Mouse (Mus musculus) liver, embryonic 11.5 days (tissue): ENCODE results near the gene Amacr. TPM values are rescaled to one million over a fixed set of nuclear protein-coding genes. Genes with fewer than 3 reads are reported as not detected.
"Not testable (repeated sequence)": the region's sequence is repeated elsewhere in the genome, so short reads cannot be mapped to it uniquely, and the experiment has no call there.

Experiments used
- ATAC-seq: fragments of 200-750 bp; cut with Nextera tagmentation; replicated peaks from 2 replicates; pipeline ENCODE4 v1.8.0; 2017; ENCODE audit warnings: moderate number of reproducible peaks, mild to moderate bottlenecking, moderate TSS enrichment, moderate library complexity; ENCODE audit not compliant: low FRiP score
- DNase-seq: peaks from one replicate; pipeline ENCODE4 v3.0.0-alpha.2; 2017; ENCODE audit warnings: low spot score
- H3K27ac ChIP-seq: fragments of 300-500 bp; sonication (generic); 2 replicates; pipeline ENCODE4 v1.5.1; 2014; ENCODE audit warnings: mild to moderate bottlenecking, low read depth, low read length, control low read depth
- H3K27me3 ChIP-seq: fragments of 300-500 bp; sonication (generic); replicated peaks from 2 replicates; pipeline ENCODE4 v1.6.1; 2014; ENCODE audit warnings: low read length, mixed read lengths; ENCODE audit not compliant: control insufficient read depth, insufficient read depth
- H3K36me3 ChIP-seq: fragments of 300-500 bp; sonication (generic); 2 replicates; pipeline ENCODE4 v1.6.1; 2014; ENCODE audit warnings: mild to moderate bottlenecking, low read length, moderate library complexity, mixed read lengths; ENCODE audit not compliant: control insufficient read depth, insufficient read depth
- H3K4me1 ChIP-seq: fragments of 300-500 bp; sonication (generic); replicated peaks from 2 replicates; pipeline ENCODE4 v1.6.1; 2014; ENCODE audit warnings: low read length, mixed read lengths; ENCODE audit not compliant: control insufficient read depth, insufficient read depth
- H3K4me2 ChIP-seq: fragments of 300-500 bp; sonication (generic); 2 replicates; pipeline ENCODE4 v1.6.1; 2014; ENCODE audit warnings: mild to moderate bottlenecking, control low read depth, moderate library complexity
- H3K4me3 ChIP-seq: fragments of 300-500 bp; sonication (generic); 2 replicates; pipeline ENCODE4 v1.5.1; 2014; ENCODE audit warnings: low read depth, low read length, control low read depth
- H3K9ac ChIP-seq: fragments of 300-500 bp; sonication (generic); 2 replicates; pipeline ENCODE4 v1.6.1; 2014; ENCODE audit warnings: low read depth, low read length, control low read depth
- H3K9me3 ChIP-seq: fragments of 300-500 bp; sonication (generic); 2 replicates; pipeline ENCODE4 v1.6.1; 2016; ENCODE audit warnings: low read length, inconsistent platforms, mixed read lengths; ENCODE audit not compliant: control insufficient read depth
- WGBS: fragments of 180-500 bp; shearing (Covaris S2); extraction: QIAGEN DNeasy Blood & Tissue Kit; methylation state at CpG from one replicate; pipeline ENCODE4 v1.1.7; 2014; 5-methylcytosine and 5-hydroxymethylcytosine counted together
- polyA plus RNA-seq: library from polyadenylated mRNA; unstranded; fragments of >200 nt; fragmentation: Nextera tagmentation; extraction: Ambion mirVana; gene quantifications from 2 replicates; pipeline ENCODE4 v1.2.1, GENCODE M21; 2014

Gene Amacr
- polyA plus RNA-seq, 1 experiment from 2014 or later, result 17.9 TPM

GRCm38 (mm10) chr15:10980712-10981111 is 844 bp upstream of the Amacr start:
- Histone ChIP-seq H3K9ac (no peak overlapping the region), H3K4me2 (peak overlapping the region; percentile 70), H3K27ac (no peak overlapping the region), H3K36me3 (no peaks in the 10 kb centered on the region), H3K27me3 (no peaks in the 10 kb centered on the region), H3K4me1 (no peaks in the 10 kb centered on the region), H3K9me3 (no peaks in the 10 kb centered on the region), H3K4me3 (no peak overlapping the region; the same call in 1 of the 2 replicates)
- no peak for DNase-seq
- no peak for ATAC-seq
- 50% methylated on average over 2 of the region's 2 CpGs for WGBS

GRCm38 (mm10) chr15:10982064-10982435 is 494 bp downstream of the Amacr start:
- DNase-seq, result no peak
- peak overlapping the region; percentile 80 for H3K9ac ChIP-seq
- no peak for ATAC-seq
- peak overlapping the region; percentile 71 for H3K4me3 ChIP-seq
- H3K9me3 ChIP-seq, result no peaks in the 10 kb centered on the region
- peaks cover 1% of the 10 kb centered on the region; the same call in 1 of the 2 replicates for H3K36me3 ChIP-seq
- no peaks in the 10 kb centered on the region for H3K4me1 ChIP-seq
- H3K27me3 ChIP-seq, result no peaks in the 10 kb centered on the region
- peak overlapping the region; percentile 77 for H3K27ac ChIP-seq
- H3K4me2 ChIP-seq, result peak overlapping the region; percentile 70
- 7% methylated on average over 6 of the region's 6 CpGs for WGBS

- Histone ChIP-seq H3K27me3 (no peaks in the 10 kb centered on the region), H3K4me3 (no peak overlapping the region), H3K4me2 (no peak overlapping the region; the same call in 1 of the 2 replicates), H3K36me3 (peaks cover 2% of the 10 kb centered on the region; the same call in 1 of the 2 replicates), H3K4me1 (no peaks in the 10 kb centered on the region), H3K27ac (no peak overlapping the region), H3K9me3 (no peaks in the 10 kb centered on the region), H3K9ac (no peak overlapping the region)
- WGBS, result 74% methylated on average over 6 of the region's 6 CpGs
- ATAC-seq, result no peak
- DNase-seq, result no peak
These were observed 4.2 kb downstream of the Amacr start for GRCm38 (mm10) chr15:10985756-10986155.

- 69% methylated on average over 2 of the region's 2 CpGs for WGBS
- H3K27ac ChIP-seq, H3K36me3 ChIP-seq, H3K9me3 ChIP-seq, H3K4me1 ChIP-seq, H3K4me2 ChIP-seq, DNase-seq, H3K9ac ChIP-seq, H3K27me3 ChIP-seq, H3K4me3 ChIP-seq, ATAC-seq: not testable (repeated sequence)
These were observed 4.9 kb downstream of the Amacr start for GRCm38 (mm10) chr15:10986477-10986876.

GRCm38 (mm10) chr15:10990411-10990810 is 8.9 kb downstream of the Amacr start:
- Histone ChIP-seq H3K4me2 (no peak overlapping the region), H3K9me3 (no peaks in the 10 kb centered on the region), H3K9ac (no peak overlapping the region), H3K36me3 (peaks cover 2% of the 10 kb centered on the region; the same call in 1 of the 2 replicates), H3K4me1 (no peaks in the 10 kb centered on the region), H3K27me3 (no peaks in the 10 kb centered on the region), H3K27ac (no peak overlapping the region), H3K4me3 (no peak overlapping the region)
- DNase-seq (no peak), ATAC-seq (no peak)
- 39% methylated on average over 2 of the region's 2 CpGs for WGBS

- peaks cover 2% of the 10 kb centered on the region; the same call in 1 of the 2 replicates for H3K36me3 ChIP-seq
- no peaks in the 10 kb centered on the region for H3K27me3 ChIP-seq
- no peaks in the 10 kb centered on the region for H3K4me1 ChIP-seq
- no peak for DNase-seq
- H3K4me3 ChIP-seq, result no peak overlapping the region
- no peaks in the 10 kb centered on the region for H3K9me3 ChIP-seq
- H3K9ac ChIP-seq, result no peak overlapping the region
- ATAC-seq, result no peak
- 84% methylated on average over 1 of the region's 1 CpGs for WGBS
- H3K4me2 ChIP-seq, result no peak overlapping the region
- no peak overlapping the region for H3K27ac ChIP-seq
These were observed 10.0 kb downstream of the Amacr start for GRCm38 (mm10) chr15:10991566-10991965.

GRCm38 (mm10) chr15:10999832-11000231 is 18.3 kb downstream of the Amacr start:
- 51% methylated on average over 5 of the region's 5 CpGs for WGBS
- DNase-seq (no peak), ATAC-seq (no peak)
- Histone ChIP-seq H3K4me2 (no peak overlapping the region), H3K9me3 (no peaks in the 10 kb centered on the region), H3K9ac (no peak overlapping the region), H3K27ac (no peak overlapping the region), H3K36me3 (no peaks in the 10 kb centered on the region), H3K4me1 (no peaks in the 10 kb centered on the region), H3K4me3 (no peak overlapping the region), H3K27me3 (no peaks in the 10 kb centered on the region)

GRCm38 (mm10) chr15:11000421-11000820 is 18.9 kb downstream of the Amacr start, which contains the start of gene Slc45a2:
Gene Slc45a2 (plus strand): TSS chr15:11000721.
- H3K27me3 ChIP-seq, result no peaks in the 10 kb centered on the region
- no peak within 1 kb of the TSS for H3K4me2 ChIP-seq
- H3K4me3 ChIP-seq, result no peak within 1 kb of the TSS
- no peaks in the 10 kb centered on the region for H3K9me3 ChIP-seq
- no peak within 1 kb of the TSS for H3K9ac ChIP-seq
- H3K27ac ChIP-seq, result no peak within 1 kb of the TSS
- H3K36me3 ChIP-seq, result no peaks in the 10 kb centered on the region
- no peak for DNase-seq
- H3K4me1 ChIP-seq, result no peaks in the 10 kb centered on the region
- 62% methylated on average over 7 of the region's 7 CpGs for WGBS
- ATAC-seq, result no peak

- ATAC-seq (no peak), DNase-seq (no peak)
- Histone ChIP-seq H3K27ac (no peak overlapping the region), H3K27me3 (no peaks in the 10 kb centered on the region), H3K4me1 (no peaks in the 10 kb centered on the region), H3K4me2 (no peak overlapping the region), H3K9ac (no peak overlapping the region), H3K36me3 (no peaks in the 10 kb centered on the region), H3K9me3 (no peaks in the 10 kb centered on the region), H3K4me3 (no peak overlapping the region)
- 91% methylated on average over 4 of the region's 4 CpGs for WGBS
These were observed 22.2 kb downstream of the Amacr start for GRCm38 (mm10) chr15:11003791-11004190.
